19 mouse cellular contexts compared by ENCODE assay signal in the genomic region with DNA sequence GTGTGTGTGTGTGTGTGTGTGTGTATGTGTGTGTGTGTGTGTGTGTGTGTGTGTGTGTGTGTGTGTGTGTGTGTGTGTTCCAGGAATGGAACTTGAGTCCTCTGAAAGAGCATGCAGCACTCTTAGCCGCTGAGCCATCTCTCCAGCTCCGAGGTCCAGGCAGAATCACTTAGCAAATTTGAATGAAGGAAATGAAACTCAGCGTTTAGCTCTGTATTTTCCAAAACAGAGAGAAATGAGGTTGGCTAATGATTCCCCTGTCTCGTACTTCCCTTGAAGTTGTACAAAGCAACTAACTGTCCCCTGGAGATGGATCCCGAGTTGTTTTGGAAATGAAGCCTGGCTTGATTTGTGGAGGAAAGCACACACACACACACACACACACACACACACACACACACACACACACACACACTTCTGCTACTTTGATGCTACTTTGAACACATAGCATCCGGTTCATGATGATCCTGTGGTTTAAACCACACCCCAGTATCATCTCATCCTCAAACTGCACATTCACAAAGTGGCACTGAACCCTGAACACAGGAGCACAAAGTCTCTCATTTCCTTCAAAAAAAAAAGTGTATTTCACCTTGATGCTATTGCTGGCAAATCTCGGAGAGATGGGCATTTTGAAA.
DNase-seq lines count a peak whose midpoint lies in the region; ATAC-seq lines count a peak whose summit lies in the region.
"Had no signal": no experiment of that assay in that cellular context is flagged by ENCODE, and none has a peak within 500 bp of the region (broad histone marks: within the 10 kb centered on the region; RNA-seq: fewer than 3 reads in every experiment).

No protein-coding gene starts in this region.

- H3K9ac ChIP-seq in hindbrain, embryonic 11.5 days (ENCODE audit: low read depth, low read length), result no peak overlapping the region
- H3K9ac ChIP-seq in hindbrain, embryonic 13.5 days, result no peak overlapping the region
- H3K9ac ChIP-seq: embryonic facial prominence, embryonic 15.5 days; limb, embryonic 13.5 days; liver, embryonic 14.5 days; stomach, embryonic 15.5 days had no signal

- no peaks in the 10 kb centered on the region for H3K36me3 ChIP-seq in hindbrain, embryonic 11.5 days (ENCODE audit: control insufficient read depth, insufficient read depth, low read length)
- H3K36me3 ChIP-seq in hindbrain, embryonic 13.5 days, result no peaks in the 10 kb centered on the region
- H3K36me3 ChIP-seq: embryonic facial prominence, embryonic 15.5 days; limb, embryonic 13.5 days; stomach, embryonic 15.5 days had no signal

- no peak overlapping the region for H3K4me3 ChIP-seq in hindbrain, embryonic 11.5 days (ENCODE audit: low read depth, low read length)
- no peak overlapping the region for H3K4me3 ChIP-seq in hindbrain, embryonic 13.5 days
- H3K4me3 ChIP-seq: embryonic facial prominence, embryonic 15.5 days; gastrocnemius, adult 2 months; heart, adult 2 months; limb, embryonic 13.5 days; myocyte; stomach, embryonic 15.5 days had no signal

- DNase-seq in hindbrain, embryonic 11.5 days (ENCODE audit: low spot score), result peak; percentile 39
- peak; percentile 7 for DNase-seq in A20 (ENCODE audit: low read depth, low spot score)
- peak; percentile 48 for DNase-seq in CD4-positive, CD25-positive, alpha-beta regulatory T cell, adult 2 months (ENCODE audit: low read depth, low spot score)
- peak; percentile 47 for DNase-seq in induced T-regulatory cell, adult 2 months (ENCODE audit: low read depth)
- DNase-seq in right cerebral cortex, postnatal 25 days, result no peak
- no peak for DNase-seq in cerebellum, postnatal 10 days
- DNase-seq: adrenal gland, postnatal 14 days; cerebellum, adult 2 months; gastrocnemius, adult 2 months; heart, adult 2 months; kidney, adult 8-10 months; thymus, adult 2 months had no signal

- 45% methylated on average over 7 of the region's 7 CpGs for WGBS in hindbrain, embryonic 11.5 days
- 29% methylated on average over 7 of the region's 7 CpGs for WGBS in hindbrain, embryonic 13.5 days

- no peak overlapping the region for H3K27ac ChIP-seq in hindbrain, embryonic 11.5 days (ENCODE audit: low read depth, low read length)
- no peak overlapping the region for H3K27ac ChIP-seq in hindbrain, embryonic 13.5 days
- H3K27ac ChIP-seq: embryonic facial prominence, embryonic 15.5 days; gastrocnemius, adult 2 months; heart, adult 2 months; limb, embryonic 13.5 days; liver, embryonic 14.5 days; stomach, embryonic 15.5 days had no signal

- H3K9me3 ChIP-seq in hindbrain, embryonic 11.5 days (ENCODE audit: control insufficient read depth, low read length), result no peaks in the 10 kb centered on the region
- H3K9me3 ChIP-seq in hindbrain, embryonic 13.5 days, result no peaks in the 10 kb centered on the region
- H3K9me3 ChIP-seq: embryonic facial prominence, embryonic 15.5 days; limb, embryonic 13.5 days; stomach, embryonic 15.5 days had no signal

- no peaks in the 10 kb centered on the region for H3K27me3 ChIP-seq in hindbrain, embryonic 11.5 days (ENCODE audit: control insufficient read depth, insufficient read depth, low read length)
- no peaks in the 10 kb centered on the region for H3K27me3 ChIP-seq in hindbrain, embryonic 13.5 days
- H3K27me3 ChIP-seq: embryonic facial prominence, embryonic 15.5 days; limb, embryonic 13.5 days; stomach, embryonic 15.5 days had no signal

- peak; percentile 41; the same call in 1 of the 2 replicates for ATAC-seq in hindbrain, embryonic 11.5 days (ENCODE audit: low FRiP score)
- no peak for ATAC-seq in hindbrain, embryonic 13.5 days (ENCODE audit: low FRiP score)
- ATAC-seq: hindbrain, embryonic 16.5 days had no signal

- H3K4me1 ChIP-seq in hindbrain, embryonic 11.5 days (replicated peaks; ENCODE audit: control insufficient read depth, insufficient read depth, low read length), result no peaks in the 10 kb centered on the region
- H3K4me1 ChIP-seq in hindbrain, embryonic 13.5 days (replicated peaks), result peaks cover 24% of the 10 kb centered on the region; the same call in 1 of the 2 replicates
- H3K4me1 ChIP-seq: limb, embryonic 13.5 days; stomach, embryonic 15.5 days had no signal

- H3K4me2 ChIP-seq in hindbrain, embryonic 11.5 days (replicated peaks; ENCODE audit: low read depth, low read length), result no peak overlapping the region
- no peak overlapping the region for H3K4me2 ChIP-seq in hindbrain, embryonic 13.5 days
- H3K4me2 ChIP-seq: embryonic facial prominence, embryonic 15.5 days; limb, embryonic 13.5 days; stomach, embryonic 15.5 days had no signal

Comparison
In these comparisons a context has a peak if more than half of its experiments do, and no peak if none do; other contexts are left out.
1. DNase-seq: peak in hindbrain, embryonic 11.5 days (single experiment), A20 (single experiment), CD4-positive, CD25-positive, alpha-beta regulatory T cell, adult 2 months (single experiment) and induced T-regulatory cell, adult 2 months (single experiment); none in right cerebral cortex, postnatal 25 days (single experiment) and cerebellum, postnatal 10 days (0 of 2).